Mouse (Mus musculus) gastrocnemius, postnatal 25 days (tissue): ENCODE data around the gene Pds5a. TPM values are rescaled to one million over a fixed set of nuclear protein-coding genes. Genes with fewer than 3 reads are reported as not detected.

Experiments
- DNase-seq: peaks from one replicate; pipeline ENCODE4 v3.0.0; 2022
- total RNA-seq, 2 experiments: library from RNA; stranded (reverse); gene quantifications; 1 replicate in 1 of 2; 2 replicates in 1 of 2; pipeline ENCODE4 v1.2.3; 2021

The Pds5a gene
- total RNA-seq, 2 experiments from 2014 or later, result 37.6 to 41.9 TPM

- DNase-seq, result no peak
Observed at GRCm38 (mm10) chr5:65565486-65565885, 132.6 kb downstream of the Pds5a start.

GRCm38 (mm10) chr5:65561125-65561893 is 136.8 kb downstream of the Pds5a start:
- no peak for DNase-seq

DNA sequence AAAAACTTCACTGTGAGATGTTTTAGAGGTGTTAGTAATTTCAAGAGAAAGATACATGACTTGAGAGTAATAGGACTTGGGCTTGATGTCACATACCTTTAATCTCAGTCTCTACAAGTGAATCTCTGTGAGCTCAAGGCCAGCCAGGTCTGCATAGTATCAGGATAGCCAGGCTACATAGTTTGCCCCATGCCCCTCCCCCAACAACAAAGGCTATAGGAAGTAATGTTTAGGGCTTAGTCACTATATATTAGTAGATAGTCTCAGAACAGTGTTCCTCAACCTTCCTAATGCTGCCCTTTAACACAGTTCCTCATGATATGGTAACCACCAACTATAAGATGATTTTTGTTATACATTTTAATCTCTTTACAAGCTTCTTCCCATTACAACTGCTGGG is 141.0 kb downstream of the Pds5a start:
- DNase-seq, result no peak

Other genes starting within 250 kb of the Pds5a start
- 1 to 10 TPM in 1 of 2 experiments, not detected in 1; 2.6 TPM for gene Gm43552, start 205.4 kb downstream of the Pds5a start, total RNA-seq
- gene Smim14, start 161.1 kb downstream of the Pds5a start, total RNA-seq, result 10 to 100 TPM; 33.5 to 34.6 TPM
- gene Ube2k, start 161.0 kb downstream of the Pds5a start, total RNA-seq, result 10 to 100 TPM; 59.0 to 60.3 TPM
- 1 to 10 TPM; 8.1 to 9.3 TPM for gene N4bp2, start 65.2 kb upstream of the Pds5a start, total RNA-seq
- gene Rhoh, start 162.9 kb upstream of the Pds5a start, total RNA-seq, result under 1 TPM; 0.18 to 0.29 TPM
- 10 to 100 TPM in 1 of 2 experiments, 1 to 10 TPM in 1; 5.4 to 11.4 TPM for gene Chrna9, start 236.6 kb upstream of the Pds5a start, total RNA-seq